Mouse (Mus musculus): Measurements from ENCODE around the gene Ppm1j.

- TF ChIP-seq ZMIZ1 (IDR thresholded peaks at IDR 0.05; ENCODE audit: low read depth, low read length) (no peak), GATA1 (IDR thresholded peaks at IDR 0.05; ENCODE audit: low read depth, low read length) (no peak), POLR2AphosphoS2 (IDR thresholded peaks at IDR 0.05; ENCODE audit: low read length) (no peak), TAL1 (IDR thresholded peaks at IDR 0.05; ENCODE audit: low read length) (no peak), UBTF (IDR thresholded peaks at IDR 0.05; ENCODE audit: borderline replicate concordance, insufficient read depth, low read depth, low read length) (no peak), POLR2A (IDR thresholded peaks at IDR 0.05; ENCODE audit: control insufficient read depth in 1 of 2, insufficient read depth in 1 of 2, low read depth in 1 of 2, low read length in 2 of 2, poor library complexity in 1 of 2) (no peak), EP300 (IDR thresholded peaks at IDR 0.05; ENCODE audit: low read depth in 1 of 2, low read length in 2 of 2) (no peak), CTCF (IDR thresholded peaks at IDR 0.05 in 2 of 3, conservative IDR thresholded peaks at IDR 0.05 in 1 of 3; ENCODE audit: control insufficient read depth in 1 of 3, insufficient read depth in 1 of 3, low read depth in 2 of 3, low read length in 3 of 3, poor library complexity in 1 of 3, severe bottlenecking in 1 of 3) (no peak), TCF12 (IDR thresholded peaks at IDR 0.05; ENCODE audit: low read depth, low read length) (no peak), NELFE (IDR thresholded peaks at IDR 0.05; ENCODE audit: low read depth, low read length) (no peak), TBP (IDR thresholded peaks at IDR 0.05; ENCODE audit: low read depth, low read length) (no peak), CHD2 (IDR thresholded peaks at IDR 0.05; ENCODE audit: low read length) (no peak), MEF2A (IDR thresholded peaks at IDR 0.05; ENCODE audit: extremely low read depth, insufficient replicate concordance, low read depth, low read length, poor library complexity, severe bottlenecking) (no peak), SMC3 (IDR thresholded peaks at IDR 0.05; ENCODE audit: low read depth, low read length) (no peak)
These were observed 10.2 kb downstream of the Ppm1j start for GRCm38 (mm10) chr3:104791017-104791416.

Measured in MEL (cell line).